Mouse (Mus musculus): ENCODE data around the gene BC030867. TPM values are rescaled to one million over a fixed set of nuclear protein-coding genes. Genes with fewer than 3 reads are reported as not detected.

BC030867 gene
- total and polyA plus RNA-seq, 3 experiments: 20.0 to 51.7 (median 36.2) TPM

DNA sequence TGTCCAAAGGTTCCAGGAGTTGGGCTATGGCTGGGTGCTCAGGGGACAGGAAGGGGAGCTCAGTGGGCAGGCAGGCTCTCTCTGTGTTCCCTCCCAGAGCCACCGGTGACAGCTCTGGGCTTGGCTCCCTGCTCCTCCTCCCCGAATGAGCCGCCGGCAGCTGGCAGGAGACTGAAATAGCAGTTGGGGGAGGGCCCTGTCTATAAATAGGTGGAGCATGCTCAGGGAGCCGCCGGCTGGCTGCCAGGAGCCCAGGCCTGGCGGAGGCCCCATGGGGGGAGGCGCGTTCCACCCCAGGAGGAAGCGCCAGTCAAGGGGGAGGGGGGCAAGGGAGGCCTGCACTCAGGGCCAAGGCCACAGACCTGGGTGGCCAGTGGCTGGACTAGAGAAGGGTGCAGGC, 29.9 kb upstream of the BC030867 start:
- no peak overlapping the region for H3K4me3 ChIP-seq (ENCODE audit: control insufficient read depth in 1 of 2, insufficient read depth in 1 of 2, low read depth in 2 of 2, low read length in 2 of 2)
- no peaks in the 10 kb centered on the region for H3K79me2 ChIP-seq (ENCODE audit: control insufficient read depth, insufficient read depth, low read length, poor library complexity)
- TF ChIP-seq RCOR1 (IDR thresholded peaks at IDR 0.05; ENCODE audit: low read depth, low read length): peak; percentile 55; the same call in 1 of the 2 replicates
- TF ChIP-seq CHD1 (IDR thresholded peaks at IDR 0.05; ENCODE audit: low read depth, low read length): no peak
- TF ChIP-seq BHLHE40 (IDR thresholded peaks at IDR 0.05; ENCODE audit: borderline replicate concordance, low read depth, low read length): peak; percentile 81
- TF ChIP-seq MAFK (IDR thresholded peaks at IDR 0.05; ENCODE audit: borderline replicate concordance, low read depth, low read length): no peak; the same call in 1 of the 2 replicates
- no peak for TF ChIP-seq RAD21 (IDR thresholded peaks at IDR 0.05; ENCODE audit: low read depth, low read length)
- no peak for TF ChIP-seq JUND (IDR thresholded peaks at IDR 0.05; ENCODE audit: low read depth, low read length)
- TF ChIP-seq ZC3H11A (IDR thresholded peaks at IDR 0.05; ENCODE audit: low read depth, low read length): no peak
- peak in 1 of 2 experiments; percentile 29; a peak in 1 of 4 replicates for TF ChIP-seq POLR2A (IDR thresholded peaks at IDR 0.05; ENCODE audit: control insufficient read depth in 1 of 2, insufficient read depth in 1 of 2, low read depth in 1 of 2, low read length in 2 of 2, poor library complexity in 1 of 2)
- peak; percentile 58; the same call in 1 of the 2 replicates for TF ChIP-seq USF1 (IDR thresholded peaks at IDR 0.05; ENCODE audit: low read depth, low read length)
- TF ChIP-seq TBP (IDR thresholded peaks at IDR 0.05; ENCODE audit: low read depth, low read length): peak; percentile 96
- peak; percentile 73 for TF ChIP-seq ELF1 (IDR thresholded peaks at IDR 0.05; ENCODE audit: low read depth, low read length)
- TF ChIP-seq POLR2AphosphoS5 (IDR thresholded peaks at IDR 0.05; ENCODE audit: borderline replicate concordance, low read depth, low read length): no peak
- TF ChIP-seq MAZ (IDR thresholded peaks at IDR 0.05; ENCODE audit: low read depth, low read length): peak; percentile 98; the same call in 1 of the 2 replicates
- TF ChIP-seq UBTF (IDR thresholded peaks at IDR 0.05; ENCODE audit: borderline replicate concordance, insufficient read depth, low read depth, low read length): peak; percentile 99
- TF ChIP-seq ETS1 (IDR thresholded peaks at IDR 0.05; ENCODE audit: low read depth, low read length): peak; percentile 98
- peak; percentile 68 for TF ChIP-seq CHD2 (IDR thresholded peaks at IDR 0.05; ENCODE audit: low read length)
- no peak for TF ChIP-seq E2F4 (IDR thresholded peaks at IDR 0.05; ENCODE audit: borderline replicate concordance, low read depth, low read length)
- TF ChIP-seq USF2 (IDR thresholded peaks at IDR 0.05; ENCODE audit: borderline replicate concordance in 1 of 2, insufficient read depth in 1 of 2, low read depth in 1 of 2, low read length in 2 of 2): no peak
- no peak; the same call in 1 of the 2 replicates for TF ChIP-seq TAL1 (IDR thresholded peaks at IDR 0.05; ENCODE audit: low read length)
- TF ChIP-seq HCFC1 (IDR thresholded peaks at IDR 0.05; ENCODE audit: low read depth, low read length): 0 out of 2 replicates have a peak, but pooled peaks have one; percentile 59
- TF ChIP-seq SIN3A (IDR thresholded peaks at IDR 0.05; ENCODE audit: low read length): peak; percentile 94
- TF ChIP-seq CTCF (IDR thresholded peaks at IDR 0.05 in 2 of 3, conservative IDR thresholded peaks at IDR 0.05 in 1 of 3; ENCODE audit: control insufficient read depth in 1 of 3, insufficient read depth in 1 of 3, low read depth in 2 of 3, low read length in 3 of 3, poor library complexity in 1 of 3, severe bottlenecking in 1 of 3): no peak
- peak; percentile 72 to 73 for TF ChIP-seq EP300 (IDR thresholded peaks at IDR 0.05; ENCODE audit: low read depth in 1 of 2, low read length in 2 of 2)
- TF ChIP-seq MEF2A (IDR thresholded peaks at IDR 0.05; ENCODE audit: extremely low read depth, insufficient replicate concordance, low read depth, low read length, poor library complexity, severe bottlenecking): peak; percentile 100
- peak; percentile 89 for TF ChIP-seq NRF1 (IDR thresholded peaks at IDR 0.05; ENCODE audit: insufficient read depth, low read depth, low read length, poor library complexity, severe bottlenecking)
- TF ChIP-seq ZNF384 (IDR thresholded peaks at IDR 0.05; ENCODE audit: low read depth, low read length): no peak; the same call in 1 of the 2 replicates
- TF ChIP-seq GATA1 (IDR thresholded peaks at IDR 0.05; ENCODE audit: low read depth, low read length): no peak
- TF ChIP-seq MAX (IDR thresholded peaks at IDR 0.05; ENCODE audit: low read length): peak; percentile 63; the same call in 1 of the 2 replicates
- TF ChIP-seq GABPA (IDR thresholded peaks at IDR 0.05; ENCODE audit: low read depth, low read length): no peak
- TF ChIP-seq TCF12 (IDR thresholded peaks at IDR 0.05; ENCODE audit: low read depth, low read length): peak; percentile 77
- TF ChIP-seq KAT2A (conservative IDR thresholded peaks at IDR 0.05; ENCODE audit: low read depth, low read length): no peak
- TF ChIP-seq MXI1 (IDR thresholded peaks at IDR 0.05; ENCODE audit: low read depth, low read length): peak; percentile 86
- no peak for TF ChIP-seq NELFE (IDR thresholded peaks at IDR 0.05; ENCODE audit: low read depth, low read length)
- no peak for TF ChIP-seq POLR2AphosphoS2 (IDR thresholded peaks at IDR 0.05; ENCODE audit: low read length)
- H3K9me3 ChIP-seq (replicated peaks; ENCODE audit: insufficient read depth, low read length): no peaks in the 10 kb centered on the region
- H3K27me3 ChIP-seq (ENCODE audit: control insufficient read depth in 1 of 2, insufficient read depth in 2 of 2, low read length in 2 of 2): no peaks in the 10 kb centered on the region
- H3K27ac ChIP-seq (ENCODE audit: control insufficient read depth, low read depth, low read length): peak overlapping the region; percentile 5; the same call in 1 of the 2 replicates
- peak; percentile 95 for DNase-seq (ENCODE audit: low read depth, low spot score)
- H3K9ac ChIP-seq (ENCODE audit: control insufficient read depth, low read depth, low read length, poor library complexity, severe bottlenecking): peak overlapping the region; percentile 3; the same call in 1 of the 2 replicates
- peaks cover 20 to 56% of the 10 kb centered on the region in 2 experiments for H3K4me1 ChIP-seq (ENCODE audit: control insufficient read depth in 1 of 2, insufficient read depth in 2 of 2, low read length in 2 of 2)
- H3K36me3 ChIP-seq (ENCODE audit: control insufficient read depth in 1 of 2, insufficient read depth in 2 of 2, low read length in 2 of 2): peaks cover 0 to 34% of the 10 kb centered on the region in 2 experiments; a peak in 2 of 4 replicates
